Mouse (Mus musculus) layer of hippocampus, adult 2 months (tissue): Measurements from ENCODE around the gene Pdlim7. TPM values are rescaled to one million over a fixed set of nuclear protein-coding genes. Genes with fewer than 3 reads are reported as not detected.

Experiments used
- DNase-seq, 2 experiments: peaks; one replicate each; pipeline ENCODE4 v3.0.0; 2022; ENCODE audit warnings: low spot score in 2 of 2
- H3K27ac ChIP-seq: fragments of 200-600 bp; 2 replicates; pipeline ENCODE4 v1.8.1; 2022
- H3K4me3 ChIP-seq: fragments of 200-600 bp; 2 replicates; pipeline ENCODE4 v1.8.1; 2022; ENCODE audit warnings: mild to moderate bottlenecking
- CTCF ChIP-seq: fragments of 200-600 bp; conservative IDR thresholded peaks from 2 replicates; pipeline ENCODE4 v1.8.1; 2022; ENCODE audit warnings: antibody characterized with exemption, mild to moderate bottlenecking, moderate library complexity
- total RNA-seq, 2 experiments: library from RNA; stranded (reverse); gene quantifications; 2 replicates each; pipeline ENCODE4 v1.2.3; 2021

Pdlim7 gene
- total RNA-seq, 2 experiments from 2014 or later: 97.4 to 99.9 TPM

DNA sequence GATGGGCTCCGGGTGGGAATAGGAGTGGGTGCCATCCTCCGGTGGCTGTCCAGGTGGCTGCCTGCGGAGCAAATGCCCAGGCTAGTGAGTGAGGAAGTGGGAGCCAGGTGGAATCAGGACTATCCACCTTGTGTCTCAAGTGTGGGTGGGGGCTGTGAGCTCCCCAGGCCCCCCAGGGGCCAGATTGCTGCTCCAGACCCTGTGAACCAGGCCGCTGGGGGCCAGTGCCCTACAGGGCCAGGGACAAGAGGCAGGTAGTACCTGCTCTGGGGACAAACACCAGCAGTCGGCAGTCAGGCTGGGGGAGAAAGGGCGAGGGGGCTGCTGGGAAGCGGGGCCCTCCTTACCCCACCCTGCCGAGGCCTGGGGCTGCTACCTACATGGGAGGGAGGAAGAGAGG is 37.2 kb downstream of the Pdlim7 start:
- no peak for DNase-seq
- TF ChIP-seq CTCF: no peak

DNA sequence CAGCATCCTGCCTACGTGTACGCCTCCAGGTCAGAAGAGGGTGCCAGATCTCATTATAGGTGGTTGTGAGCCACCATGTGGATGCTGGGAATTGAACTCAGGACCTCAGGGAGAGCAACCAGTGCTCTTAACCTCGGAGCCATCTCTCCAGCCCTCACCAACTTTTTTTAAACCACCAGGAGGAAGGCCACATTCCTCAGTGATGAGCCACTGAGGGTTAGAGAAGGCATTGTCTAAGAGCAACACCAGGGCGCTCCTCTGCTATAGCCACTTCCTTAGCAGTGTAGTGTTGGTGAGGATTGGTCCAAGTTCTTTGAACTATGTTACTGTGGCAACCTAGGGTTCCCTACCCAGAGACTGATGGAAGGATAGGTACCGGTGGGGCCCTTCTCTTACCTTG is 37.7 kb downstream of the Pdlim7 start:
- peak overlapping the region; percentile 99 for H3K27ac ChIP-seq
- DNase-seq: no peak
- TF ChIP-seq CTCF: no peak
- H3K4me3 ChIP-seq: no peak overlapping the region

More for the DNA sequence above, 37.2 kb downstream of the Pdlim7 start:
- Histone ChIP-seq H3K4me3 (no peak overlapping the region), H3K27ac (peak overlapping the region; percentile 65; the same call in 1 of the 2 replicates)

DNA sequence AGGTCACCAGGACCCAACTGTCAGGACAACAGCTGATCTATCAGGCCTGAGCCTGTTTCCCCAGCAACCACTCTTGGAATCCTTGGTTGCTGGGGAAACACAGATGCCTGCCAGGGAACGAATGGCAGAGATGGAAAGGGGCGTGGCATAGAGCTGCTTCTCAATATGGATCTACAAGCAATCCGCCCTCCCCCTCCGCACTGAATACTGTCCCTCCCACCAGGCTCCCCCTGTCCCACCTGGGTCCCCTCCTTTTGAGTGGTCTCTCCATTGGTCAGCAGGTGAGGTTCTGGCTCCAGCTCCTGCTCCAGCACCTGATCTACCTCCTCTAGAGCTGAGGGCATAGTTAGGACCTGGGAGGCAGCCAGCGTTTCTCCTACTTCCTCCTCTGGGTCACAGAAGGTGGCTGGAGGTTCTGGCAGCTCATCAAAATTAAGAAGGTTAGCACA is 38.8 kb downstream of the Pdlim7 start:
- Histone ChIP-seq H3K4me3 (peak overlapping the region; percentile 23; the same call in 1 of the 2 replicates), H3K27ac (peak overlapping the region; percentile 99)
- no peak for TF ChIP-seq CTCF
- DNase-seq: peak; percentile 74 to 88

DNA sequence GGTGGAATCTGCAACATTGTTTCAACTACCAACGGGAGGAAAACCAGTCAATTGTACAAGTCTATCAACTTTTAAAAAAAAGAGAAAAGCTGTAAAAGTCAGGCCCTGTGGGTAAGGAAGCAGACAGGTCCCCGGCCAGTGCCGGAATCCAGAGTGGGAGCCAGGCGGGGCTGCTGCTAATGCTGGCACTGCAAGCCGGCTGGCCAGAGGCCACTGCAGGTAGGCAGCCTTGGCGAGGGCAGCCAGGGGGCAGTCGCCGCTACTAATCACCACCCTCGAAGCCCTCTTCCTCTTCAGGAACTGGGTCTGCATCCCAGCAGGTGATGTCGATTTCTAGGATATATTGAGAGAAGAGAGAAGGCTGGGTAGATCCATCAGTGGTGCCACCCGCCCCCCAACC is 39.5 kb downstream of the Pdlim7 start:
- no peak for DNase-seq
- peak; percentile 36; the same call in 1 of the 2 replicates for TF ChIP-seq CTCF
- H3K27ac ChIP-seq: peak overlapping the region; percentile 99
- peak overlapping the region; percentile 0; the same call in 1 of the 2 replicates for H3K4me3 ChIP-seq

DNA sequence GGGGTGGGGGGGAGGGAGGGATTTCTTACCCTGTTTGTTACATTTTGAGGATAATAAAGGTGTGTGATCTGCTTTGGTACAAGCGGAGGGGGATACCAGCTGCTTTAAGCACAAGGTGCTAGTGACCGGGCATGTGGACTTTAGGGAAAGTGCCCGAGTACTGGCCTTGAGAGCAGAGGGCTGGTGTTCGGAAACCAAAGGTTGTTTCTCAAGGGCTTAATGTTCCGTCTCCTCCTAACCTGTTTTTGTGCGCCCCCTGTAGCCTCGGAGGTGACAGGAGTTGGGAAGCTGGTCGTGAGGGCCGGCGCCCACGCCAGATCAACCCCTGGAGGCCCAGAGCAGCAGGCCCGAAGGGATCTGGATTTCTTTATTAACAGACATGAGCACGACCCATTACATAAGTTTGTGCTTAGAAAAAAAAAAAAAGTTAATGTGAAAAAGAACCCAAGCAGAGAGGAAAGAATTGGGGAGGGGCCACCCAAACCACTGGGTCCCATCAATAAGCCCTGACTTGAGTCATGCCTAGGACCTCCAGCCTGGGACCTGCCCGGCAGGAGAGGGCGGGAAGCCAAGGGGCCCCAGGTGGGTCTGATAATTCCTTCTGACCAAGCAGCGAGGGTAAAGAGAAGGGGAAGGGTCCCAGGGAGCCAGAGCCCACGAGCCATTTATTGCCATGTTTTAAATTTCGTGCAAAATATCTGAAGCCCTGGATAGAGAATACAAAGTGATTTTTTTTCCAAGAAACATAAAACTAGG is 40.2 kb downstream of the Pdlim7 start:
- Histone ChIP-seq H3K4me3 (peak overlapping the region; percentile 65), H3K27ac (peak overlapping the region; percentile 99)
- peak; percentile 50 for TF ChIP-seq CTCF
- no peak for DNase-seq

DNA sequence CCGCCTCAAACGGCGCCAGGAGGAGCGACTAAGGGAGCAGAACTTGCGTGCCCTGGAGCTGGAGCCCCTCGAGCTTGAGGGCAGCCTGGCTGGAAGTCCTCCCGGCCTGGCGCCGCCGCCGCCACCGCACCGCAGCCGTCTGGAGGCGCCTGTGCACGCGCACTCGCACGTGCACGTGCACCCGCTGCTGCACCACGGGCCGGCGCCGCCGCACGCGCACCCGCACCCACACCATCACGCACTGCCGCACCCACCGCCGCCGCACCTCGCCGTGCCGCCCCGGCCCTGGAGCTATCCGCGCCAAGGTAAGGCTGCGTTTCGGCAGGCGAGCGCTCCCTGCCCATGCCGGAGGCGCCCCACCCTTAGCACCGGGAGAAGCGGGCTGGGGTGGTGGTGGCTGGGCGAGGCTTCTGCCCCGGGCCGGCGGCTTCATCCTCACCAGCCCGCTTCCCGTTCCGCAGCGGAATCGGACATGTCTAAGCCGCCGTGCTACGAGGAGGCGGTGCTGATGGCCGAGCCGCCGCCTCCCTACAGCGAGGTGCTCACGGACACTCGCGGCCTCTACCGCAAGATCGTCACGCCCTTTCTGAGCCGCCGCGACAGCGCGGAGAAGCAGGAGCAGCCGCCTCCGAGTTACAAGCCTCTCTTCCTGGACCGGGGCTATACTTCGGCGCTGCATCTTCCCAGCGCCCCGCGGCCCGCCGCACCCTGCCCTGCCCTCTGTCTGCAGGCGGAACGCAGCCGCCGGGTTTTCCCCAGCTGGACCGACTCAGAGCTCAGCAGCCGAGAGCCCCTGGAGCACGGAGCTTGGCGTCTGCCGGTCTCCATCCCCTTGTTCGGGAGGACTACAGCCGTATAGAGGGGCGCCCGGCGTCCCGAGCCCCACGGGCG is 41.1 kb downstream of the Pdlim7 start:
- peak overlapping the region; percentile 65 for H3K4me3 ChIP-seq
- no peak for TF ChIP-seq CTCF
- DNase-seq: peak in 1 of 2 experiments; percentile 71
- H3K27ac ChIP-seq: peak overlapping the region; percentile 99

DNA sequence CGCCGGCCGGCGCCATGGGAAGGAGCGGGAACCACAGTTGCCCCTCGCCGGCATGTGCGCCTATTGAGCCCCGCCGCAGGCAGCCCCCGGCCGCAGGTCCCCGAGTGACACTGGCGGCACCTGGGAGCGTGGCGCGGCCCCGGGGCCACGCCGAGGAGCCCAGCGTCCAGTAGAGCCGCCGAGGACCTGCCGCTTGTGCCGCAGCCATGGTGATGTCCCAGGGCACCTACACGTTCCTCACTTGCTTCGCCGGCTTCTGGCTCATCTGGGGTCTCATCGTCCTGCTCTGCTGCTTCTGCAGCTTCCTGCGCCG is 41.7 kb downstream of the Pdlim7 start:
- no peak for TF ChIP-seq CTCF
- DNase-seq: no peak
- H3K4me3 ChIP-seq: peak overlapping the region; percentile 65
- peak overlapping the region; percentile 99 for H3K27ac ChIP-seq

GRCm38 (mm10) chr13:55471156-55471818 is 42.2 kb downstream of the Pdlim7 start:
- DNase-seq: peak in 1 of 2 experiments; percentile 86
- Histone ChIP-seq H3K27ac (peak overlapping the region; percentile 99), H3K4me3 (peak overlapping the region; percentile 65)
- peak; percentile 89 for TF ChIP-seq CTCF

DNA sequence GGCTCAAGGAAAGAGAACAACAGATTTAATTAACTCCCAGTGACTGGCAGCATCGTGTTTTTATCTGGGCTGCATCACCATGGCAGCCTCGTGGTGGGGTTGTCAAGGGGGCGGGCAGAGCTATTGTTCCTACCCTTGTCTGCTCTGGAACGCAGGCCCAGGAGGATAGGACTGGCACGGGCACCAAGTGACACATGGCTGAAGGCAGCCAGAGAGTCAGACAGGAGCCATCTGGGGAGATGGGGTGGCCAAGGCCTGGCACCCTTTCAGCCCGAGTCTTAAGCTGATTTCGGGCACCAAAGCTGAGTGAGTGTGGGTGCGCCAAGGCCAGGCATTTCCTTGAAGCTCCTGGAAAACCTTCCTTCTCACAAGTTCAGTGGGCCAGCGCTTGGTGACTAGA is 43.1 kb downstream of the Pdlim7 start:
- TF ChIP-seq CTCF: no peak
- Histone ChIP-seq H3K4me3 (peak overlapping the region; percentile 65), H3K27ac (peak overlapping the region; percentile 99)
- DNase-seq: peak; percentile 81 to 85

DNA sequence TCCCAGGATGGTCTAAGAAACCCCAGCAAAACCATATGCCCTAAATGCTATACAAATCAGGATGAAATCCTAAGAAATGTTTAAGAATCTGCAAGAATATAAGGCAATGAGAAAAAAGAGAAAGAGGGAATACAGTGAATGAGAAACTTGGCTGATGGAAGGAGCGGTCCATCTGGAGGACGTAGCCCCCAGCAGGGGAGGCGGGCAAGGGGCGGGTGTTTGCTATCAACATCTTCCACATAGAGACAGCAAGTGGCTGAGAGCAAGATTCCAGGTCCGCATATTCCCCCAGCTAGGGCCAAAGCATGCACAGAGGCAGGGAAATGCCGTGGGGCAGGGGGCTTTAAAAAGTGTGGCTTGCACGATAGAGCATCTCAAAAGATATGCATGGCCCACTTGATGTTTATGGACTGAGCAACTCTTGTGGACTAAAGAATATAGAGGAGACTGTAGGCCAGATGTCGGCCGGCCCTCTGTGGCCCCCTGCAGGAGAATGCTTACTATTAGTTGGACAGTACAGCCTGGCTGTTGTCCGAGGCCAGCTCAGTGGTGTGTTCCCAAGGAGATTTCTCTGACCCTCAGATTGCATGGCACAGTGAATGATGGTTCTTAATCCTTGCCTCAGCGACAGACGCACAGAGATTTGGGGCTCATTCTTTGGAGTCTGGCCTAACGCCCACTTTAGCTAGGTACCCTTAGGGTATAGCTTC is 44.5 kb downstream of the Pdlim7 start:
- peak in 1 of 2 experiments; percentile 42 for DNase-seq
- Histone ChIP-seq H3K27ac (peak overlapping the region; percentile 99), H3K4me3 (no peak overlapping the region; the same call in 1 of the 2 replicates)
- TF ChIP-seq CTCF: peak; percentile 69

- H3K27ac ChIP-seq: peak overlapping the region; percentile 99
- TF ChIP-seq CTCF: no peak
These were observed 47.5 kb downstream of the Pdlim7 start for GRCm38 (mm10) chr13:55465830-55466440.

DNA sequence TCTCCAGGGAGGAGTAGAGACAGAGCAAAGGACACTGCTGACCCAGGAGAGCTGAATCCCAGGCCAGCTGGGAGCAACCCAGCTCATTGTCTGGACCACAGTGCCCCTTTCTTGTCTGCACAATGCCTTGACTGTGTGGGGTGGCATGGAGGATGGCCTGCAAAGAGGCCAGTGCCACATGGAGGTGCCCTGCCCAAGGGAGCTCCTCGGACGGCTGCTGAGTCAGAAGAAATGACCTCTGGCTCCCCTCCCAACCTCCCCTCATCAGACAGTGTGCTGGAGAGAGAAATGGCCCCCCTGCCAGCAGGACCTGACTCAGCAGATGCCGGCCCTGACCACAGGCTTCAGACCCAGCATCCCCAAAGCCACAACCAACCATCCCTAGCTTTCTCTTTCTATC is 48.3 kb downstream of the Pdlim7 start:
- Histone ChIP-seq H3K27ac (peak overlapping the region; percentile 99), H3K4me3 (peak overlapping the region; percentile 96)
- DNase-seq: peak in 1 of 2 experiments; percentile 43
- no peak for TF ChIP-seq CTCF

More at GRCm38 (mm10) chr13:55465830-55466440, 47.5 kb downstream of the Pdlim7 start:
- no peak for DNase-seq
- H3K4me3 ChIP-seq: peak overlapping the region; percentile 96
